Mouse (Mus musculus) G1E (cell line): ENCODE data around the gene Sema3e.

Experiments used
- CTCF ChIP-seq: IDR thresholded peaks from 2 replicates; pipeline ENCODE4 v1.5.1; 2012; ENCODE audit warnings: low read depth, low read length, inconsistent platforms, mixed read lengths
- GATA2 ChIP-seq: IDR thresholded peaks from 2 replicates; pipeline ENCODE4 v1.6.1; 2012; ENCODE audit warnings: low read depth, low read length, inconsistent platforms, borderline replicate concordance
- POLR2AphosphoS5 ChIP-seq: IDR thresholded peaks from 2 replicates; pipeline ENCODE4 v1.6.1; 2012; ENCODE audit warnings: low read depth, low read length, inconsistent platforms; ENCODE audit not compliant: insufficient replicate concordance
- TAL1 ChIP-seq: conservative IDR thresholded peaks from 2 replicates; pipeline ENCODE4 v1.6.1; 2012; ENCODE audit warnings: low read depth, low read length, inconsistent platforms, mixed read lengths

DNA sequence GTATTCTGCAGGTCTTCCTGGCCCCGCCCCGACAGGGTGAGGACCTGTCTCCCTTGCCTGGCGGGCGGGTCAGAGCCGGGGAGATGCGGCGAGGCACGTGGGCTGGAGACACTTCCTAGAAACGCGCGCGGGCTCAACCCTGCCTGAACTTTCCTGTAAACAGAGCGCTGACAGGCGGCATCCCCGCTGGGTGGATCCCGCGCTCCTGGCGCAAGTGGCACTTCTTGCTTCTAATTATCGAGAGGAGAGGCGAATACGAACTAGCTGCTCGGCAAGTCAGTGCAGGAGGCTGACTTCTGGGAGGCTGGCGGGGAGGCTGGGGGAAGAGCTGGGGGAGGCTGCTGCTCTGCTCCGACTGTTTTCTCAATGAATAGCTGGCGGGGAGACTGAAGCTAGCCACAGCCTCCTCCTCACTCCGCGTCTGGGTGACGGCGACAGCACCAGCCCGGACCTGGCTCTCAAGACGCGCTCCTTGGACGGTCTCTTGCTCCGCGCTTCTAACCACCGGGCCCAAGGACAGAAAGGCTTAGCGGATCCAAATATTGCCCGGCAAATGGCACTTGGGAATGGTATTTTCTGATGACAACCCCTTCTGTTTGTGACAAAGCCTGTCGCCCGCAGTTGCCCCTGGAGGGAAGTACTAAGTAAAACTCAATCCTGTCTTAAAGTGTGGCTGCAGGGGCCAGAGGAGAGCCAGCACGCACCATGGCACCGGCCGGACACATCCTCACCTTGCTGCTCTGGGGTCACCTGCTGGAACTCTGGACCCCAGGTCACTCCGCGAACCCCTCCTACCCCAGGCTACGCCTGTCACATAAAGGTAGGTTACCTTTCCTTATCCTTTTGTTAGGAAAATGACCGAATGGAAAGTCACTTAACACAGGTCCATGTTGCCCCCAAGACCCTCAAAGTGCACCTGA is at the start of gene Sema3e:
- TF ChIP-seq CTCF (no peak), TAL1 (no peak), POLR2AphosphoS5 (no peak), GATA2 (no peak)
